Mouse (Mus musculus) left cerebral cortex, postnatal 14 days (tissue): Measurements from ENCODE around the gene Mrps16. TPM values are rescaled to one million over a fixed set of nuclear protein-coding genes. Genes with fewer than 3 reads are reported as not detected.

ENCODE experiments used
- DNase-seq, 2 experiments: peaks; one replicate each; pipeline ENCODE4 v3.0.0; 2021 to 2022; ENCODE audit warnings: low spot score in 2 of 2, mixed read lengths in 1 of 2
- intact Hi-C: fragments of 180-260 bp; cut with DNase I; formaldehyde crosslinking; loops from one replicate; pipeline ENCODE4 v1.15.1; 2025
- long read RNA-seq, 2 experiments: library from polyadenylated mRNA; stranded (forward); transcript quantifications; one replicate each; pipeline ENCODE4 v2.0.0; 2021
- total RNA-seq, 2 experiments: library from RNA; stranded (reverse); gene quantifications; 2 replicates each; pipeline ENCODE4 v1.2.3; 2021

Gene Mrps16
- 10 to 100 TPM; 38.3 to 40.1 TPM for total RNA-seq
- long read RNA-seq, experiment 1, transcript Mrps16-201 (3 exons, 2,572 nt), result major isoform, 21 of 32 reads
- long read RNA-seq, experiment 1, transcript Mrps16-202 (3 exons, 801 nt), result minor isoform, 6 of 32 reads
- long read RNA-seq, experiment 1, partial matches to known transcripts, result 1 of 32 reads
- long read RNA-seq, experiment 1, other reads (novel, unspliced or antisense), result 4 of 32 reads
- long read RNA-seq, experiment 2, transcript Mrps16-201 (3 exons, 2,572 nt), result major isoform, 19 of 25 reads
- long read RNA-seq, experiment 2, partial matches to known transcripts, result 0 of 25 reads
- long read RNA-seq, experiment 2, other reads (novel, unspliced or antisense), result 3 of 25 reads

DNA sequence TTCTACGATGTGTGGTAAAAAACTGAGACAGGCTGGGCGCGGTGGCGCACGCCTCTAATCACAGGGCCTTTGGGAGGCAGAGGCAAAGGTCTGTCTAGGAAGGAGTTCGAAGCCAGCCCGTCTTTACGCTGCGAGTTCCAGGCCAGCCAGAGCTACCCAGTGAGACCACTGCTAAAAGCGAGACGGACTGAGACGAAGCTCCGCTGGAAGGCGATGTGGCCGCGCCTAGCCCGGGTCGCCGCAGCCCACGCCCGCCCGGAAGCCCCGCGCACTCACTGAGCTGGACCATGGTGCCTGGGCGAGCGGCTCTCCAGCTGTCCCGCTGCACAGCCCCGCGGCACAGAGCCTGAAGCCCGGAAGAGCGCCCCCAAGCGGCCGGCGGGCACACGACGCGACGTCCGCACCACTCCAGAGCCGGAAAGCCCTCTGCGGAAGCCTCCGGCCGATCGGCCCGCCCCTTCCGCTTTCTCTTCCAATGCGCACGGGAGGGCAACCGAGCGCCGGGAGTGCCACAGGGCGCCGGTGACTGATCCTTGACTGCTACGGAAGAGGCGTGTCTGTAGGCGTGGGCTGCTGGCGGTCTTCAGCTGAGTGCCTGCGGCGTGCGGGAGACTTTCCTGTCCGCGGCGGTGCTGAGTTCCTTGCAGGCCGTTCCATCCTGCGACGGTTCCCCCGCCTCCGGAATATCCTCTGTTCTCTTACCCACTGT, at the start of gene Mrps16:
Gene Mrps16 (minus strand): TSS at position 430 of the 709 bp plus-strand sequence.
- DNase-seq, result peak; percentile 94 to 96
- intact Hi-C loops, result loop anchor here (10.0 kb wide), 1 partner anchor 271 kb away; the partner anchor contains the start of gene Synpo2l

DNA sequence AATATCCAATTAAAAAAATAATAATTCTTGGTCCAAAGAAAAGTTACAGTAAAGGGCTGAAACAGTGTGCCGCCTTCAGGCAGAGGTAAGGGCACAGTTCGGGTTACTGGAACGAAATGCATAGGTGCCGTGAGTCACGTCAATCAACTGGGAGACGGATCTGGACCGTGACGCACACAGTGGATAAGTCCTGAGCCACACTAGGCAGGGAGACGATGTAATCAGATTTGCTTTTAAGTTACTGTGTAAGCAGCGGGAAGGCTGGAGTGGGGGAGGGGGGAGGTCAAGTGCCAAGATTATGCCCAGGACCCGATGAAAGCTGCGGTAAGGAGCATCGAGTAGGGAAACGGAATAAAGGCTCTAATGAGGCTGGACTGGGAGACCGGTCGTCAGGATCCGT, 48.8 kb upstream of the Mrps16 start:
- DNase-seq, result no peak
- intact Hi-C loops, result no loop called here

DNA sequence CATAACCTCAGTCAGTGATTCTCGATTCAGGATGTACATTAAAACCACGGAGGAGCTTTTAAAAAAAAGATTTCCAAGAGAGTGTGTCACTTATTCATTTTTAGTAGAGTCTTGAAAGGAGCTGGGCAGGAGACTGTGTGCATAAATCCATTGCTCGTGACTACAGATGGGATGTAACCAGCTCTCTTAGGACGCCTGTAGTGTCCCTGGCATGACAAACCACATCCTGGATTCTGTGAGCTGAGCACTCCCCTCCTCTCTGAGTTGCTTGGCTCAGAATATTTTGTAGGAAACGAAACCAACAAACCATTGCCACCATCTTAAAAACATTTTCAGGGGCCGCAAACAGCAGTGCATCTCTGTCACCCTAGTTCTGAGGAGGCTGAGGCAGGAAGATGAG, 43.5 kb upstream of the Mrps16 start:
- peak in 1 of 2 experiments; percentile 26 for DNase-seq
- intact Hi-C loops, result no loop called here

DNA sequence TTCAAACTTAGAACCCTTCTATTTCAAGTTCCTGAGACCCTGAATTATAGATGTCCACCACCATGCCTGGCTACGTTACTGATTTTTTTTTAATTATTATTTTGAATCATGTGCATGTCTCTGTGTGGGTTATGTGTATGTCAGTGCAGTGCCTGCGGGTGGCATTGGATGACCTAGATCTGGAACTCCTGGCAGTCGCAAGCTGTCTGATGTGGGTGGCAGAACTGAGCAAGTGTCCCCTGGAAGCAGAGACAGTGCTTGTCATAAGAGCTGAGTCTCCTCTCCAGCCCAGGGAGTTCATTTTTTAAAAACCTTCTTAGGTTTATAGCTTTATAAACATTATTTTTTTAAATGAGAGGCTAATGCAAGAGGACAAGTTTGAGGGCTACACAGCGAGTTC, 39.0 kb upstream of the Mrps16 start:
- intact Hi-C loops, result no loop called here
- DNase-seq, result no peak

GRCm38 (mm10) chr14:20431726-20432125, 38.3 kb upstream of the Mrps16 start:
- intact Hi-C loops, result no loop called here
- no peak for DNase-seq

GRCm38 (mm10) chr14:20429833-20430232, 36.4 kb upstream of the Mrps16 start:
- no peak for DNase-seq
- intact Hi-C loops, result no loop called here

DNA sequence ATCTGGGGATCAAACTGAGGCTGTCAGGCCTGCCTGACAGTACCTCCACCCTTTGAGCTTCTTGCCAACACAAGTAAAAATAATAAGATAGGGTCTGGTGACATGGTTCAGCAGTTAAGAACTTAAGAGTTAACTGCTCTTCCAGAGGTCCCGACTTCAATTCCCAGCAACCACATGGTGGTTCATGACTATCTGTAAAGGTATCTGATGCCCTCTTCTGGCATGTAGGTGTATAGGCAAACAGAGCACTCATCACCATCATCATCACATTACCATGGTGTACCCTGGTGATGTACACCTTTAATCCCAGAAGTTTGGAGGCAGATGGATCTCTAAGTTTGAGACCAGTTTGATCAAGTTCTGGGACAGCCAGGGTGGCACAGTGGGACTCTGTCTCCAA, 35.2 kb upstream of the Mrps16 start:
- intact Hi-C loops, result no loop called here

GRCm38 (mm10) chr14:20423046-20423445, 29.6 kb upstream of the Mrps16 start:
- intact Hi-C loops, result no loop called here
- DNase-seq, result no peak

More for the DNA sequence above, 35.2 kb upstream of the Mrps16 start:
- DNase-seq, result no peak

GRCm38 (mm10) chr14:20422257-20422656, 28.8 kb upstream of the Mrps16 start:
- intact Hi-C loops, result no loop called here
- DNase-seq, result peak in 1 of 2 experiments; percentile 22

- peak; percentile 45 to 51 for DNase-seq
- intact Hi-C loops, result no loop called here
Measured at GRCm38 (mm10) chr14:20400071-20400470, 6.6 kb upstream of the Mrps16 start.

- intact Hi-C loops, result loop anchor here (10.0 kb wide), 1 partner anchor 266 kb away; the partner anchor contains the start of gene Synpo2l
- no peak for DNase-seq
Measured at GRCm38 (mm10) chr14:20398864-20399263, 5.4 kb upstream of the Mrps16 start.

- intact Hi-C loops, result loop anchor here (10.0 kb wide), 1 partner anchor 268 kb away; the partner anchor contains the start of gene Synpo2l
- DNase-seq, result peak in 1 of 2 experiments; percentile 29
Measured at GRCm38 (mm10) chr14:20397220-20397619, 3.8 kb upstream of the Mrps16 start.

- DNase-seq, result no peak
- intact Hi-C loops, result loop anchor here (10.0 kb wide), 1 partner anchor 272 kb away; the partner anchor contains the start of gene Synpo2l
Measured at GRCm38 (mm10) chr14:20392326-20392725, 1.1 kb downstream of the Mrps16 start.

DNA sequence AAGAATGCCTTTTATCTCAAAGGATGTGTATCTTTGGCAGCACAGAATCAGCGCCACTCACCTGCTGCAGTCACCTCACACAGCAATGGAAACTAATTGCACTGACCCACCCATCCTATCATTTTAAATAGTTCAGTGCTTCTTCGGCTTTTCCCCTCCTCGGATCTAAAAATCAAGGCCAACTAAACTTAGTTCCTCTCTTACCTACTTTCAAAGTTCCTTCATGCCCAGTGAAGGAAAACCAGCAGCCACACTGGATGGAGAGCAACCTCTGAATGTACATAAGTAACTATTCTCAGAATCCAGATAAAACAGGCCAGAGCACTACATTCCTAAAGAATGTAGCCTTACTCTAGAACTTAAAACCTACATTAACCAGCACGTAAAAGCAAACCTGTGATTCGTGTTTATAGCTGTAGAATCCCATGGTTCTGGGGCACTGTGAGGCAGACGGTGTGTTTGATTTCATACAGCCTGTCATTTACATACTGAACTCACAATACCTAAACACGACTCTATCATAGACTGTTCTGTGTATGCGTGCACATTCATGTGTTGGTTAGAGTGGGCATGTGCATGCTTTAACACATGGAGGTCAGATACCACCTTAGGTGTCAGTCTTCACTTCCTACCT, 3.9 kb downstream of the Mrps16 start:
- intact Hi-C loops, result loop anchor here (5.0 to 10.0 kb wide), 2 partner anchors 42 to 275 kb away; partner anchors contain the start of genes Ecd, Fam149b and Synpo2l
- DNase-seq, result no peak

- DNase-seq, result peak; percentile 95 to 97
- intact Hi-C loops, result loop anchor here (5.0 kb wide), 1 partner anchor 41 kb away; the partner anchor contains the start of genes Ecd and Fam149b
Measured at GRCm38 (mm10) chr14:20388441-20389129, 4.8 kb downstream of the Mrps16 start, which contains the start of gene Dnajc9. TSS of gene Dnajc9 (minus strand) at chr14:20388910.

- no peak for DNase-seq
- intact Hi-C loops, result no loop called here
Measured at GRCm38 (mm10) chr14:20379753-20380430, 13.5 kb downstream of the Mrps16 start.

DNA sequence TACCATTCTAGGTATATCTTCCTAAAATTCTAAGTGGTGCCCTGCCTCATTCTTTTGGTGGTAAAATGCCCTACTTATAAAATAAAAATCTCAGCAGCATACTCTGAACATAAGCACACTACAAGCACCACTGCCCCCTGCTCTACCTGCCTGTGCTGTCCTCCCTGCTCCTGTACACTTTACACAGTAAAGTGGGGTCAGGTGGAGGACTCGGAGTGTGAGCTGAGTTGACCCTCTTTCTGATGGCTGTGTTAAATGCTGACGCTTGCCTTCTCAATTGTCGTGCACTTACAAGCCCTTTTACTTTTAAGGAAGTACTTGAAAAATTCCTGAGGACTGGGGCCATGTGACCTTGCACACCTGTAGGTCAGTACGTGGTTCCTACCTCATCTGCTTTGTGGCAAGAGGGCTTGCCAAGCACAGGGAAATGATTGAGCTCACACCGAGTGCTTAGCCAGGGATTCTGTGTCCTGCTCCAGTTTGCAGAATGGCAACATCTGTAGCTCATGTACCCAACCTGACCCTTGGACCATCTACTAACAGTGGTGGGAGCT, 14.3 kb downstream of the Mrps16 start:
- intact Hi-C loops, result no loop called here
- DNase-seq, result no peak

- intact Hi-C loops, result no loop called here
- no peak for DNase-seq
Measured at GRCm38 (mm10) chr14:20378313-20379061, 14.9 kb downstream of the Mrps16 start.
